Mouse (Mus musculus): Measurements from ENCODE around the gene Arhgef6. TPM values are rescaled to one million over a fixed set of nuclear protein-coding genes. Genes with fewer than 3 reads are reported as not detected.

Arhgef6 gene
- polyA plus RNA-seq, 1 experiment from 2014 or later: 19.4 TPM

GRCm38 (mm10) chrX:57198036-57198435, 140.5 kb downstream of the Arhgef6 start:
- 48% methylated on average over 2 of the region's 2 CpGs for WGBS
- H3K27ac ChIP-seq (ENCODE audit: low read depth): no peak overlapping the region
- no peak for ATAC-seq (ENCODE audit: insufficient read depth)
- no peak for DNase-seq
- TF ChIP-seq CTCF (IDR thresholded peaks at IDR 0.05; ENCODE audit: low read depth): no peak
- H3K9ac ChIP-seq: no peak overlapping the region
- no peaks in the 10 kb centered on the region for H3K9me3 ChIP-seq (ENCODE audit: low read depth, low read length)
- H3K36me3 ChIP-seq (ENCODE audit: insufficient read depth): no peaks in the 10 kb centered on the region
- no peak overlapping the region for H3K4me3 ChIP-seq (ENCODE audit: low read depth, low read length)
- H3K4me2 ChIP-seq: no peak overlapping the region
- H3K27me3 ChIP-seq (ENCODE audit: insufficient read depth, low read length): no peaks in the 10 kb centered on the region
- no peaks in the 10 kb centered on the region for H3K4me1 ChIP-seq (ENCODE audit: insufficient read depth)

GRCm38 (mm10) chrX:57196319-57196718, 142.2 kb downstream of the Arhgef6 start:
- H3K9ac ChIP-seq: no peak overlapping the region
- no peaks in the 10 kb centered on the region for H3K36me3 ChIP-seq (ENCODE audit: insufficient read depth)
- H3K4me1 ChIP-seq (ENCODE audit: insufficient read depth): no peaks in the 10 kb centered on the region
- WGBS: 82% methylated on average over 9 of the region's 9 CpGs
- no peak for ATAC-seq (ENCODE audit: insufficient read depth)
- H3K27ac ChIP-seq (ENCODE audit: low read depth): no peak overlapping the region
- H3K4me3 ChIP-seq (ENCODE audit: low read depth, low read length): no peak overlapping the region
- no peak for DNase-seq
- no peaks in the 10 kb centered on the region for H3K27me3 ChIP-seq (ENCODE audit: insufficient read depth, low read length)
- no peaks in the 10 kb centered on the region for H3K9me3 ChIP-seq (ENCODE audit: low read depth, low read length)
- H3K4me2 ChIP-seq: no peak overlapping the region
- no peak for TF ChIP-seq CTCF (IDR thresholded peaks at IDR 0.05; ENCODE audit: low read depth)

- Histone ChIP-seq H3K9me3 (ENCODE audit: low read depth, low read length) (no peaks in the 10 kb centered on the region), H3K4me2 (no peak overlapping the region), H3K9ac (no peak overlapping the region), H3K36me3 (ENCODE audit: insufficient read depth) (no peaks in the 10 kb centered on the region), H3K27ac (ENCODE audit: low read depth) (no peak overlapping the region), H3K4me3 (ENCODE audit: low read depth, low read length) (no peak overlapping the region), H3K4me1 (ENCODE audit: insufficient read depth) (no peaks in the 10 kb centered on the region), H3K27me3 (ENCODE audit: insufficient read depth, low read length) (no peaks in the 10 kb centered on the region)
- WGBS: 56% methylated on average over 5 of the region's 5 CpGs
- no peak for ATAC-seq (ENCODE audit: insufficient read depth)
- TF ChIP-seq CTCF (IDR thresholded peaks at IDR 0.05; ENCODE audit: low read depth): no peak
- no peak for DNase-seq
Observed at GRCm38 (mm10) chrX:57189335-57189734, 149.2 kb downstream of the Arhgef6 start.

GRCm38 (mm10) chrX:57187301-57187700, 151.2 kb downstream of the Arhgef6 start:
- no peak overlapping the region for H3K27ac ChIP-seq (ENCODE audit: low read depth)
- no peaks in the 10 kb centered on the region for H3K27me3 ChIP-seq (ENCODE audit: insufficient read depth, low read length)
- DNase-seq: no peak
- H3K4me1 ChIP-seq (ENCODE audit: insufficient read depth): no peaks in the 10 kb centered on the region
- TF ChIP-seq CTCF (IDR thresholded peaks at IDR 0.05; ENCODE audit: low read depth): no peak
- no peak overlapping the region for H3K9ac ChIP-seq
- WGBS: 74% methylated on average over 8 of the region's 8 CpGs
- no peaks in the 10 kb centered on the region for H3K9me3 ChIP-seq (ENCODE audit: low read depth, low read length)
- no peak overlapping the region for H3K4me2 ChIP-seq
- no peak overlapping the region for H3K4me3 ChIP-seq (ENCODE audit: low read depth, low read length)
- no peak for ATAC-seq (ENCODE audit: insufficient read depth)
- H3K36me3 ChIP-seq (ENCODE audit: insufficient read depth): no peaks in the 10 kb centered on the region

GRCm38 (mm10) chrX:57183359-57183758, 155.2 kb downstream of the Arhgef6 start:
- no peak overlapping the region for H3K4me3 ChIP-seq (ENCODE audit: low read depth, low read length)
- no peaks in the 10 kb centered on the region for H3K9me3 ChIP-seq (ENCODE audit: low read depth, low read length)
- 87% methylated on average over 3 of the region's 3 CpGs for WGBS
- H3K27ac ChIP-seq (ENCODE audit: low read depth): no peak overlapping the region
- DNase-seq (no peak), ATAC-seq (ENCODE audit: insufficient read depth) (no peak)
- TF ChIP-seq CTCF (IDR thresholded peaks at IDR 0.05; ENCODE audit: low read depth): no peak
- H3K4me2 ChIP-seq: no peak overlapping the region
- no peaks in the 10 kb centered on the region for H3K36me3 ChIP-seq (ENCODE audit: insufficient read depth)
- H3K4me1 ChIP-seq (ENCODE audit: insufficient read depth): no peaks in the 10 kb centered on the region
- H3K9ac ChIP-seq: no peak overlapping the region
- H3K27me3 ChIP-seq (ENCODE audit: insufficient read depth, low read length): no peaks in the 10 kb centered on the region

GRCm38 (mm10) chrX:57182470-57182869, 156.1 kb downstream of the Arhgef6 start:
- Histone ChIP-seq H3K4me1 (ENCODE audit: insufficient read depth) (no peaks in the 10 kb centered on the region), H3K36me3 (ENCODE audit: insufficient read depth) (no peaks in the 10 kb centered on the region), H3K9me3 (ENCODE audit: low read depth, low read length) (no peaks in the 10 kb centered on the region), H3K27me3 (ENCODE audit: insufficient read depth, low read length) (no peaks in the 10 kb centered on the region), H3K27ac (ENCODE audit: low read depth) (no peak overlapping the region), H3K4me3 (ENCODE audit: low read depth, low read length) (no peak overlapping the region), H3K4me2 (no peak overlapping the region), H3K9ac (no peak overlapping the region)
- 89% methylated on average over 2 of the region's 2 CpGs for WGBS
- ATAC-seq (ENCODE audit: insufficient read depth) (no peak), DNase-seq (no peak)
- no peak for TF ChIP-seq CTCF (IDR thresholded peaks at IDR 0.05; ENCODE audit: low read depth)

Other genes with a start within 250 kb of the Arhgef6 start
- not detected in 2 replicates for gene Cd40lg, start 126.6 kb downstream of the Arhgef6 start, polyA plus RNA-seq (2014; fragmentation: Nextera tagmentation; extraction: Ambion mirVana)
- gene Rbmx, start 54.3 kb upstream of the Arhgef6 start, polyA plus RNA-seq (2014; fragmentation: Nextera tagmentation; extraction: Ambion mirVana): 156 and 165 TPM in 2 replicates
- gene Gm364, start 70.4 kb upstream of the Arhgef6 start, polyA plus RNA-seq (2014; fragmentation: Nextera tagmentation; extraction: Ambion mirVana): not detected in 2 replicates
- gene Gpr101, start 165.0 kb upstream of the Arhgef6 start, polyA plus RNA-seq (2014; fragmentation: Nextera tagmentation; extraction: Ambion mirVana): not detected in 2 replicates